Mouse (Mus musculus) spleen, postnatal 10 days (tissue): ENCODE results near the gene Mthfsd.

ENCODE experiments used
- DNase-seq, 2 experiments: peaks; one replicate each; pipeline ENCODE4 v3.0.0; 2021 to 2022; ENCODE audit warnings: low spot score in 2 of 2

The Mthfsd gene

DNA sequence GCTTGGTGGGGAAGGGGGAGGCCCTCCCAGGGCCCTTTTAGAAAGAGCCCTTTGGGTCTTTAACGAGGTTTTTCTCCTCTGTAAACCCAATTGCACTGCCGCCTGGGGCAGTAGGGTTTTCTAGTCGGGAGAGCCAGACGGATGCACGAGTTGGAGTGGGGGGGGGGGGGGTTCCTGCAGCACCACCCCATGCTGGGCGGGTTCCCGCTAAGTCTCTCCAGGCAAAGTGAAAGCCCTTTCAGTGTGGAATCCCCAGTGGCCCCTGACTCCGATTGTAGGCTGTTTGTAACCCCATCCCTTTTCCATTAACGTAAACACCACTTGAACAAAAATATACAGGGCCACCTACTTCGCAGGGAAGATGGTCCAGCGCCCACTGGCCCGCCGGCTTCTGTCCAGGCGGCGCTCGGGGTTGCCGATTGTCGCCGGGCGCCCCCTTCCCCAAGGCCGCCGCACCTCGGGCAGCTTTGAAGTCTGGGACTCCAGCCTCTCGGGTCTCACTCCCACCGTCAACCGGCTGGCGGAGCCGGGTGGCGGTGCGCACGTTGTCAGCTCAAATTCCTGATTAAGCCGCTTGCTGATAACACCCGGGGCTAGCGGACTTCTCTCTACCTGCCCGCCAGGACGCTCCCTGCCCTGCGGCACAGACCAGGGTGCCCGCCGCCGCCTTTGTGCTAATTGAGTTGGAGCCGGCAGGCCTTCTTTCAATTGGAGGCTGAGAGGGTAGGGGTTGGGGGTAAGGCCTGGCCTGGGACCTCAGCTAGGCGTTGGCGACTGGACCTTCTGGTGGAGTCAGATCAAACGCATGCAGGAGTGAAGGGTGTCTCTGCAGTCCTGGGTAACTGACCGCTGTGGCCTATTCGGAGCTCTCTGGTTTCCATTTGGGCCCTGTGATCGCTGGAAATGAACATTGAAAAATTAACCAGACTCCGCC, 34.8 kb downstream of the Mthfsd start:
- no peak for DNase-seq

DNA sequence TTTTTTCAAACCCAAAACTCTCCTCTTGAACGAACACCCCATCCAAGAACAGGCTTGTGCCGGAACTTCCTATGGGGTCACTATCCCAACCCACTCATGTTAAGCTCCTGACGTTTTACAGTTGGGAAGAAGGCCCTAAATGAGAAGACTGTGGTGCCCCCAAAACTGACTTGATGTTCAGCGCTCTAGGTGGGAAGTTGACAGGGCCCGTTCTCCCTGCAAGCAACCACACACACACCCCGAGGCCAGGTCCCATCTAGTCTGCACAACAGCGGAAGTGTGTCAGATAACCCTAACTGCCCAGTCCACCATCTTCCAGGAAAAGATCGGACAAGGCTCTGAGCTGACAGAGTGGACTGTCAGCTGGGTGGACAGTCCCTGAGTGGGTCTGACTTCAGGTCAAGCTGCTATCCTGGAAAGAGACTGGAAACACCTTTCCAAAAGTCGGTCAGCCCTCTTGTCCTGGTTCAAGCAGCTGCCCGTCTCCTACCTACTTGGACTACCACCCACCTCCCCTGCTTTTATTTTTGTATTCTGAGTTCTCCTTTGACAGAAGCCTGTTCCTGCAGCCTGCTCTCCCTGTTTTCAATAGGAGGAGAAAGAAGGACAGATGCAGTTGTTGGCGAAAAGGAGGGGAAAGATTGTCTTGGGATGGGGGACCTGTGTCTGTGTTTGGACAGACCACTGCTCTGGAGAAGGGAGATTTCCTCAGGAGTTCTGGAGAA, 35.6 kb downstream of the Mthfsd start:
- DNase-seq: no peak

GRCm38 (mm10) chr8:121071454-121071853, 36.7 kb downstream of the Mthfsd start:
- no peak for DNase-seq

DNA sequence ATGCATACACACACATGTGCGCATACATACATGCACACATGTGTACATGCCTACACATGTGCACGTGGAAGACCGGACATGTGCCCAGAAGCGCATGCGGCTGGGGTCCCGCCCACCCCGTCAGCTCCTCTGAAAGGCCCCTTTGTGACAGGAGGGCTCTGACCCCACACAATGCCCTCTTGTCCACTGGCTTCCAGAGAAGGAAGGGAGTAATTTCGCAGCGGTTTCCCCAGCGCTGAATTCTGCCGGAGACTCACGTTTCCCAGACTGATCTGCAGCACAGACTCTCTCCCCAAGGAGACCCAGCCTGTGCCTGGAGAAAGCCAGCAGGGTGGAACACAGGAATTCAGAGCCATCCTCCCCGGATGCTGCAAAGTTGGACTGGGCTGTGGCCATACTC, 44.5 kb downstream of the Mthfsd start:
- DNase-seq: no peak

DNA sequence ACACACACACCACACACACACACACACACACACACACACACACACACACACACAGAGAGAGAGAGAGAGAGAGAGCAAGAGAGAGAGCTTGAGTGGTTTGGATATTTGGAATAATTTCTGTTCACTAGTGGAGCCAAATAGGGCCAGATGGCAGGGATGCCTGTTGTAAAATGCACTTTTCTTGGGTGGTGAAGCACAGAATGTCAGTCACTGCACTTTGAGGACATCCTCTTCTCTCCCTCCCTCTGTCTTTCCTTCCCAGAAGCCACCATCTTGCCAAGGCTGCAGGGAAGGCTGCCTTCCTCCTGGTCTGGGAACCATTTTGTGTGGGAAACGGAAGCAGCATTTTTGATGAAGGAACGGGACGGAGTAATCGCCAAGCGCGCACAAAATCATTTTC, 45.7 kb downstream of the Mthfsd start:
- no peak for DNase-seq

DNA sequence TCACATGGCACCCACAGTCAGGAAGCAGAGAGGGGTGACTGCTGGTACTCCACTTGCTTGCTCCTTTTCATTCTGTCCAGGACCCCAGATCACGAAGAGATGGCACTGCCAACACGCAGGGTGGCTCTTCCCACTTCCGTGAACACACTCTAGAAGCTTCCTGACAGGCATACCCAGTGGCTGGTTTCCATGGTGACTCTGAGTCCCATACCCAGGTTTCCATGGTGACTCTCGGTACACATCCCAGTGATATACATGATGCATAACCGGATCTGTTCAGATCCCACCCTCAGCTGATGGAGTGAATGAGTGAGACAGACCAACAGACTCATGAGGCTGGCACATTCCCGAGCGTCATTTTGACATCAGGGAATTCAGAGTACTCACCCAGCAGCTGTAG, 49.1 kb downstream of the Mthfsd start:
- no peak for DNase-seq

DNA sequence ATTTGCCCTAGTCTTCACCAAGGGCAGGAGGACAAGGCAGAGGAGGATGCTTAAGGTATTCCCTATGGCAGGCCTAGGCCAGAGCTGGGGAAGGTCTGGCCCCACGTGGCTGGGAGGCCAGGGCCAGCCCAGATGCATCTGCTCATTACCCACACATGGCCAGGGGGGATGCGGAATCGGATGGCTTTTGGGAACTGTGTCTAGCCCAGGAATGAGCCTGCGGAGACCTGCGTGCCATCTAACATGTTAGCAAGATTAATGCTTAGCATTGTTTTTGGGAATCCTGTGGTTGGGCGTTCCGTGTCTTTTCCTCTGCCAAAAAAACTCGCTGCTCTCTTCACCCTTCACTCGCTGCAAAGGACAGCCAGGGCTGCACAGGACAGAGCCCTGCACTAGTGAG, 50.1 kb downstream of the Mthfsd start:
- DNase-seq: no peak

DNA sequence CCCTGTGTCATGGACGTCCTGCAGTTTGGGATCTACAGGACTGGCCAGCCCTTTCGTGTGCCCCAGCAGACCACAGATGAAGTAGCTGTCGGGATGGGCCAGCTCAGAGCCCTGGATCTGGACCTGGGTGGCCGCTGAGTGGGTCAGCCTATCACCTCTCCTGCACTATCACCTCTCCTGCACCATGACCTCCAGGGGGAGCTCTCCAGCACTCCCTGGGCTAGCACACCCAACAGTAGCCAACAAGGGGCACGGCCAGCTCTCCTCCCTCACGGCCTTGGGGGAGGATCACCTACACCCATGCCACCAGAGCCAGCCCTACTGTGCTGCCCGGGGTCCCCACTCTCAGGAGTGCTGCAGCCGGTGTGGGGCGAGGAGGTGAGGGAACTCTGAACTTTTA, 60.8 kb downstream of the Mthfsd start:
- peak in 1 of 2 experiments; percentile 29 for DNase-seq

DNA sequence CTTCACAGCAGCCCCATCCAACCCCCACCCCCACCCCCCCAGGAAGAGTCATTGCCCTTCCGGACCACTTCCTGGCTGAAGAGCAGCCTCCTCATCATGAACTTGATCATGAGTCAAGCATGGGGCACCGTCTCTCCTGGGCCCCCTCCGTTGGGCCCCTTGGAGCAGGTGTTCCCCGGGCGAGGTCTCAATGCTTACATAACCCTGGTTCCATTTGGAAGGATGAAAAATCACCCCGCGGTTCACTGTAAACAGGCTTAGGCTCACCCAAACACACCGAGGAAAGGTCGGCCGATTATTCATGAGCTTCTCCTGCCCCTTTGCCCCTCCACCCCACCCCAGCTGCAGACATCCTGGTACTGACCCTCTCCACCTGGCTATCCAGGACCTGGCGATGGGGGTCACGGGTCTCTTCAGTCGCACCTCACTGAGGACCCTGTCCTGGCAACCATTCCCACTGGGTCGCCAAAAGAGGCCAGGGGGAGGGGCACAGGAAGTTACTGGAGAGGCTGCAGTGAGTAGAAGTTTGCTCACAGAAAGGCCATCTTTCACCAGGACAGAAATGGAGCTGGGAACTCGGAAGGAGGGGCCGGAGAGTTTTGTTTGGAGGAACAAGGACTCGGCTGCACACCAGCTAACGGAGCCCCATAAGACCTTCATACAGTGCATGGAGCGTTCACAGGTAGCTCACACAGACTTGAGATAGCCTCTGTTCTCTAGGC, 64.3 kb downstream of the Mthfsd start:
- no peak for DNase-seq
